Mouse (Mus musculus): ENCODE measurements at regions not wholly inside any gene's neighbourhood (a gene's known extent, or its start where the extent isn't known, plus 50 kb on each side); places are given as distances from the start of the nearest gene placed in this dataset.

DNA sequence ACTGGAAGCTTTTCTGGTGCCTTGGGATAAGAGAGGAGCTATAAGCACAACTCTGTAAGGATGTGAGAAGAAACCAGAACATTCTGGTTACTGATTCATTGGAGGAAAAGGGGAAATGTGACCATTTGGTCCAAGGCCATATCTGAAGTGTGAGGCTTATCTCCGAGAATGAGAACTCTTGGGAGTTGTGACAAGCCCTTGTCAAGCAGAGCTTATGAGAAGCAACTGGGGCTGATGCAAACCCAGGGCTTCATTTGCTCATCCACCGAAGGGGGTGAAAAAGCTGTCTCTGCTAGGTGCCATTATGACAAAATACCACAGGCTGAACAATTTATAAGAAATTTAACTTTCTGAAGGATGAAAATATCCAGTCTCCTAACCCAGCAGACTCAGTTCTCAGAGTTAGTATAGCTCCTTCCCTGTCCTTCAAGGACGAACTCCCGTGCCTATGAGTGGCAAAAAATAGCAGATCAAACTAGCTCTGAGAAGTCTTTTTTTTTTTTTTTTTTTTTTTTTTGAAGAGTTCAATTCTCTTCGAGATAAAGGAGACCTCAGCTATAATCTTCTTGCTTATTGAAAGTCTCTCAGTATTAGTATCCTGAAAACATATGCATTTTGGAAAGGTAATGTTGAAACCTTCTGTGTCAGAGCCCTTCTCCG, 725.4 kb downstream of the Kcnj2 start:
- in situ Hi-C loops (cut with MboI; ENCODE audit: low sequenced_read_pairs) = no loop called here

DNA sequence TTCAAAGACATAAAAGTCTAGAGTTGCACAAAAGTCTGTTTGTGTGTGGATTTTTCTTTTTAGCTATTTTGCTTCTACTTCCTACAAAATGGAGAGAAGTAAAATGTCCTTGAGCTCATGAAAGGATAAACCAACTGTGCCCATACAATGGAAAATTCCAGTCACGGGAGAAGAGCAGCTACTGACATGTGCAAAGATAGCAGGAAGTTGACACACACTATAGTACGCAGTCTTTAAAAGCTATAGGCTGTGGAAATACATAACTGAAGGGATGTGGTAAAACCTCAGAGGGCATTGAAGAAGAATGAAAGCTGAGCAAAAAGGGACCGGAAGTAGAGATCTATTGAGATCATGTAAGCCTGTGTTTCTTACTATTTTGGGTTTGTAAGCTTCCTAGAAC, 735.1 kb downstream of the Kcnj2 start:
- in situ Hi-C loops (cut with MboI; ENCODE audit: low sequenced_read_pairs) = no loop called here

DNA sequence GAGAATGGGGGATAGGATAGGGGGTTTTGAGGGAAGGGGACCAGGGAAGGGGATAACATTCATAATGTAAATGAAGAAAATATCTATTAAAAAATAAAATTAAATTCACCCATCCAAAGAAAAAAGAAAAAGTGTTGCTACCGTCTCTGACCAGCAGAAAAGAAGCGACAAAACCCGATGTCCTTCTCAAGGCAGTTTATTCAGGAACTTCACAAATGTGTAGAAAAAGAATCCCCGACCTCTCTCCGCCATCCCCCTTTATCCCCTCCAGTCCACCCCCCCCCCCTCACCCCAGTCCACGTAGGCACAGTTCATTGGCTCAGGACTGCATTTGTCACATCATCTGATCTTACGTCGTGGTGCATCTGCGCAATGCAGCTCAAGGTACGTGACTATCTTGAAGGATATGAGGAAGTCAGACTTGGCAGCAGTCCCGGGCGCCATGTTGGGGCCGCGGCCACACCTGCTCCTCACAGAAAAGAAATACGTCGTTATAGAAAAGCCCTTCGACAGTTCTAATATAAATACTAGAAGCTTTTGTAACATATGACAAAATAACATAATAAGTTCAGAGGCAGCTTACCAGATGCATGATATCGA, 750.3 kb downstream of the Kcnj2 start:
- in situ Hi-C loops (cut with MboI; ENCODE audit: low sequenced_read_pairs) = no loop called here

DNA sequence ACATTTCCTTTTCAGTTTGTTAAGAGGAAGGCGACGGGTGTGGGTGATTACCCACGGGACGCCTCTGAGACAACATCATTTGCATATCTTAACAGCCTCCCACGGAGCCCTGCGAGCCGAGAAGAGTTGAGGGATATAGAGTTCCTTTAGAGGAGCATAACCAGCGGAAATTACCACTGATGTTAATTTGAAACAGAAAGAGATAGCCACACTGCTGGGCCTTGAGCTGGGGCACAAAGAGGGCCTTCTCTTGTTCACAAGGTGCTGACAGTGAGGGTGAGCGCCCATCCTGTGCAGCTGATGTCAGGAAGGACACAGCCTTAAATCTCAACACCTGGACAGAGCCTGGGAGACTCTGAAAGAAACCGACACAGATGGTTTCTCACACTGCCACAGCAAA, 752.2 kb downstream of the Kcnj2 start:
- in situ Hi-C loops (cut with MboI; ENCODE audit: low sequenced_read_pairs) = no loop called here

DNA sequence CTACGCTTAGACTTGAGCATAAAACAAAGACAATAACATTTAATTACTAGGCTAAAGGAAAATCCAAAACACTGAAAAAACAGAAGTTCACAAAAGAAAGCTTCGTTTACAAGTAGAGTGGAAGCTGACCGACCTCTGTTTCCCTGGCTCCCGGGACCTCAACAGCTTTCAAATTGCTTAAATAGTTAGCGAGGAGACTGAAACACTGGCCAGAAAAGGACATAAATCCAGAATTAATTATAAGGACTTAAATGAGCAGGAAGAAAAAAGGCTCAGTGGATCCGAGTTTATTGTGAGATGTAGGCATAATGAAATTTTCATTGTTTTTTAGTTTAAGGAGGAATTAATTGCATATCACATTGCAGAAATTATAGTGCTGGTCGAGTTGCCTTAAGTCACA, 754.4 kb downstream of the Kcnj2 start:
- in situ Hi-C loops (cut with MboI; ENCODE audit: low sequenced_read_pairs) = no loop called here

DNA sequence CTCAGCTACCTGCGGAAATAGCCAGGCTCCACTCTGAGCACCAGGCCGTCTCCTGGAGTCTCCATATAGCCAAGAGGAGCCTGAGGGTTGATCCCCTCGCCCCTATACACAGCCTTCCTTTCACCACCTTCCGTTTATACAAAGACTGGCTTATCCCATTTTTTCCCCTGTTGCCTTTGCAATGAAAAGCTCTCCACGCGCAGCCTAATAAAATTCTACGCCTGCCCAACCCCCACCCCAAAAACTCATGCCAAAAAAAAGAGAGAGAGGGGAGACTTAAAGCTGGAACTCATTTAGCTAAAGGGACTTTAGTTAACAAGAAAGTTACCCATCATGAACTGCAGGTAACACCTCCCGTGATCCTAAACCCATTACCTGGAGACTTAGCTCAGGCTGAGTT, 762.5 kb downstream of the Kcnj2 start:
- in situ Hi-C loops (cut with MboI; ENCODE audit: low sequenced_read_pairs) = no loop called here

DNA sequence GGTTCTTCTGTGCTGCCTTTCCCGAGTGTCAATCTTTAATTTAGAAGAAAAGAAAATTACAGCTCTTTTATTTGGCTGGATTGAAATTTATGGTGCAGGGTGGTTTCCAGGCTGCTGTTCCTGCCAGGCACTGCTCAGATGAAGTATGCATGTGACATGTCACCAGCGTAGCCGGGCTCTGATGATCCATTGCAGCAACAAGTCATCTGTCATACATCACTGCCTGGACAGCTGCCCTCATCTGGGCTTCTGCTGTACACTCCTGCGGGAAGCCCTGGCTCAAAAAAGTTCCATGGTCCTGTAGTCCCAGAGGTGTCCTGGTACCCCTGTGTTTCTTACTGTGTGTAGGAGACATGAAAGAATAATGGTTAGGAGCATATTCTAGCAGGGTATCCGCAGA, 773.0 kb downstream of the Kcnj2 start:
- in situ Hi-C loops (cut with MboI; ENCODE audit: low sequenced_read_pairs) = no loop called here

DNA sequence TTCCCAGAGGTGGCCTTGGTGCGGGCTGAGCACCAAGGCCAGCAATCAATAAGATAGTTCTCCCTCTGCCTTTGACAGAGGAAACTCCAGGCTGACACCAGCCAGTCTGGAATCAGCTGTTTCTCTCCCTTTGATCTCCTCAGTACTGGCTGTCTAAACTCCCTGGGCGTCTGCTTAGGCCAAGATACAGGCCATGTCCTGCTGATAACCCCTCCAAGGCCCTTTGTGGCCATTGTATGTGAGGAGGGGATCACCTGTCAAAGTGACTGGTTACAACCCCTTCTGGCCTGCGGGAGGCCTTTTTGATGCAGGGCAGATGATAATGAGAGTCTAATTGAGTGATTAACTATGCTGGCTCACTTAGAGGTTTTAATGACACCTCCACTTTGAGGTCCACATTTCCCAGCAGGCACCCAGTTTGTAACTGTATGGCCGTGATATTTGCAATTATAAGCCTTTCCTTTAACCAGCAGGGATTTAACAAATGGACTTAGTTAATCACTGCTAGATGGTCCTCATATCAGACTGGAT, 777.8 kb downstream of the Kcnj2 start:
- in situ Hi-C loops (cut with MboI; ENCODE audit: low sequenced_read_pairs) = no loop called here

DNA sequence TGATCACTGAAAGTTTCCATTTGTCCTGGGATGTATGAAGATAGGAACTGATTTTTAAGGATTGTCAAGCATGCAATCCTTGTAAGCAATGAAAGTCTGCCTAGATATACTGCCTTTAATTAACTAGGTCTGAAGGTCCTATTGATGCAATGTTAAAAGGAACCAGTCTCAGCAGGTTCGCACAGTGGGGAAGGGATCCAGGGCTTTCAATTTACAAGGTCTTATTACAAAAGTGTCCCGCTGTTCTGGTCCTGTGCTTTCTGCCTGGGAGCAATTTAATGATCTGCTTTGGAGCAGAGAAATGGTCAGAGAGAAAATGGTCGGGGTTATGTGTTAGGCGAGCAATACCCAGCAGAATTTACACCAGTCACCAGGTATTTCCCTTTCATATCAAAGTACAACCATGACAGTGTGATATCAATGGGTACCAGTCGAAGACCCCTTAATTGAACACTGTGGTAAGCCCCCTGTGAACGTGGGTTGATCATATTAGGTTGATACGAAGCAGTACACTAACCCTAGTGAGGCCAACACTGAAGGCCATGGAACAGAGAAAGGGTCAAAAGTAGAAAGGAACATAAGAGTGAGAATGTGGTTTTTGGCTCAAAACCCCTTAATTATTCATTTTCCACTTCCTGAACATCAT, 778.5 kb downstream of the Kcnj2 start:
- in situ Hi-C loops (cut with MboI; ENCODE audit: low sequenced_read_pairs) = no loop called here

DNA sequence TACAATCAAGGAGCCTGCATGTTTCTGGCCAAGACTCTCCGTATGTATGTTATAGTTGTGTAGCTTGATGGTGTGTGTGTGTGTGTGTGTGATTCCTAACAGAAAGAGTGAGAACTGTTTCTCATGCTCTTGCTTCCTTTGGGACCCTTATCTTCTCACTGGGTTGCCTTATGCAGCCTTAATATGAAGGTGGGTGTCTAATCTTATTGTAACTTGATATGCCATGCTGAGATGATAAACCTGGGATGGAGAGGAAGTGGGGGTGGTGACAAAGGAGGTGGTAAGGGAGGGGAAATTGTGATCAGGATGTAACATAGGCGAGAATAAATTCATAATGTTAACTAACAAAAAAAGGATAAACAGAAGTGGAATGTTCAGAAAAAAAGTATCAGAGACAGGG, 791.3 kb downstream of the Kcnj2 start:
- in situ Hi-C loops (cut with MboI; ENCODE audit: low sequenced_read_pairs) = no loop called here

DNA sequence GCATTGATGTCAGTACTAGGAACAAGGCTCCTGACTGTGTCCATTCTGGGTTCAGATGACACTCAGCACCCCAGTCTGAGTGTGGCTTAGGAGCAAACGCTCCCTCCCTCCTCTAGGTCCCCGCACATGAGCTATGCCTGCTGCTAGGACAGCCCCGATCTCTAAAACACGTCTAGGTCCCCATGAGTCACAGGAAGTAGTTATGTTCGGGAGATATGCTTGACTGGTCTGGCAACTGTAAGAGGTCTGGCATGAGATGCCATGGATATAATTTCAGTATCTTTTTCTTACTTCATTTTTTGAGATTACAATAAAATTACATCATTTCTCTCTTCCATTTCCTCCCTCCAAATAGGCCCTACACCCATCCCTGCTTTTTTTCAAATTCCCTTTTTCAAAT, 792.1 kb downstream of the Kcnj2 start:
- in situ Hi-C loops (cut with MboI; ENCODE audit: low sequenced_read_pairs) = no loop called here

DNA sequence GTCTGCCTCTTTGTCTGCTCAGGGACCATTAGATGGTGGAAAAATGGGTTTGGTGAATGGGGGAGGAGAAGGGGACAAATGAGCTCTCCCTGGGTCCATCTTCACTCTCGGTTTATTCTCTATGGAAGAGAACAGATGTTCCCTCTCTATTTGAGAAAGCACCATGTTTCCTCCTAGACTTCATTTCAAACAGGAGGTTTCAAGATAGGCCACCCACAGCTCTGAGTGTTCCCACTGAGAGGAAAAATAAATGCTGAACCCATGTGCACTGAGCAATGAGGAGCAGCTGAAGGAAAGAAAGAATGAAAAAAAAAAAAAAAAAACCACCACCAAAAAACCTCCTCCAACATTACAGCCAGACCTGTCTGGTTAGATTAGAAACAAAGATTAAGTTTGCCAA, 799.2 kb downstream of the Kcnj2 start:
- in situ Hi-C loops (cut with MboI; ENCODE audit: low sequenced_read_pairs) = no loop called here

DNA sequence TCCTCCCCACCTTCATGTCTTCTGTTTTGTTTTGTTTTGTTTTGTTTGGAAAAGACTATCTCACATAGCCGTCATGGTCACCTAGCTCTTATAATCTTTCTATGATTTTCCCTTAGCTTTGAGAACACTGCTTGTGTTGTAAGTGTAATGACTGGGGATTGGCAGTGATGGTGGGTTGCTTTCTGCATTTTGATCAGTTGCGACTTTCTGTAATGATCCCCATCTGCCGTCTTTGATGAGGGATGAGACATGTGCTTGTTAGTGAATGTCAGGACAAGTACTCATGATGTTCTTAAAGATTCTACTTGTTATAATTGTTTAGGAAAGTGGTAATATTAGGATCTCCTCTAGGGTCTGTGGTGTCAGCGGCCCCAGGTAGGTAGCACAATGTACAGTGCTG, 809.4 kb downstream of the Kcnj2 start:
- in situ Hi-C loops (cut with MboI; ENCODE audit: low sequenced_read_pairs) = no loop called here

DNA sequence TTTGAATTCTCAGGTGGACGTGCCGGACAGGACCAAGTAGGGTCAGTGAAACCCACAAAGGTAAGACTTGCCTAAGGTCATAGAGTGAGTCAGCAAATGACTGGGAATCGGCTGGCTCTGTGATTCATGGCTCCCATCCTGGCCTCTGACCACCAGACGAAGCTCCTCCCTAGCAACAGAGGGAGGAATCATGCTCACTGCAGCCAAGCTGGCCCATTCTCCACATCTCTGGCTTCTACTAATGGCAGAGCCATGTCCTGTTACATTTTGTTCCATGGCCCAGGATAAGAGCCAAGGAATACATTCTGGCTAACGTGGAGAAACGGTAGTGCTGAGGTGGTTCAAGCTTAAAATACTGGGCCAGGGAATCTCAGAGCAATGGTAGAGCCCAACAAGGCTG, 814.2 kb downstream of the Kcnj2 start:
- in situ Hi-C loops (cut with MboI; ENCODE audit: low sequenced_read_pairs) = no loop called here

DNA sequence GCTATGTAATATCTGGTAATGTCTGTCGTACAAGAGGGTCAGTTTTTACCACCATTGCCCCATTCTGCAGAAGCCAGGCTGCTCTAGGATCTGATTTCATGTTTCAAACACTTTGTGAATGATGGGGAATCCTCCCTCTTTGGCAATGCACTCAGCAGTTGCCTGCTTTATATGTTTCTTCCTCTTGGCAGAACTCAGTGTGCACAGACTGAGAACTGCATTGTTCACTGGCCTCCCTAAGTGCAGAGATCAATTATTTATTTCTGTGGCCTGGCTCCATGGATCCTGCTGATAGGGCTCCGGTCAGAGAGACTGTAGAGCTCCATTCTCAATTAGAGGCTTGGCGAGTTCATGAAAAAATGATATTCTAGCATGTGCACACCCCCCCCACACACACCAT, 824.1 kb downstream of the Kcnj2 start:
- in situ Hi-C loops (cut with MboI; ENCODE audit: low sequenced_read_pairs) = no loop called here

DNA sequence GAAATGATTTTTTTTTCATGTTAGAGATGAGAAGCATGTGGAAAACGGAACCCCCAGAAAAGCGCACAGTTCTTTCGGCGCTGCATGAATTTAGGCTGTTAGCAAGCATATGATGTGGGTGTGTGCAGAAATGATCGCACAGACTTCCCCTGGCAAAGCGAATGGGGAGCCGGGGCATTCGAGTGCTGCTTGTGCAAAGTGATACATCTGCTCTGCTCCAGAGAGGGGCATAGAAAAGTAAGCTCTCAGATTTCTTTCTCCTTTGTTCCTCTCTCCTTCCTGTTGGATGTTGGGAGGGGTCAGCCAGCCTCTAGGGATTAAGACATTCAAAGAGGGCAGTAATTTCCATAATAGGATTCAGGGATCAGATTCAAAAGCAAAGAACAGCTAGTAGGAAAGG, 827.9 kb downstream of the Kcnj2 start:
- in situ Hi-C loops (cut with MboI; ENCODE audit: low sequenced_read_pairs) = no loop called here

DNA sequence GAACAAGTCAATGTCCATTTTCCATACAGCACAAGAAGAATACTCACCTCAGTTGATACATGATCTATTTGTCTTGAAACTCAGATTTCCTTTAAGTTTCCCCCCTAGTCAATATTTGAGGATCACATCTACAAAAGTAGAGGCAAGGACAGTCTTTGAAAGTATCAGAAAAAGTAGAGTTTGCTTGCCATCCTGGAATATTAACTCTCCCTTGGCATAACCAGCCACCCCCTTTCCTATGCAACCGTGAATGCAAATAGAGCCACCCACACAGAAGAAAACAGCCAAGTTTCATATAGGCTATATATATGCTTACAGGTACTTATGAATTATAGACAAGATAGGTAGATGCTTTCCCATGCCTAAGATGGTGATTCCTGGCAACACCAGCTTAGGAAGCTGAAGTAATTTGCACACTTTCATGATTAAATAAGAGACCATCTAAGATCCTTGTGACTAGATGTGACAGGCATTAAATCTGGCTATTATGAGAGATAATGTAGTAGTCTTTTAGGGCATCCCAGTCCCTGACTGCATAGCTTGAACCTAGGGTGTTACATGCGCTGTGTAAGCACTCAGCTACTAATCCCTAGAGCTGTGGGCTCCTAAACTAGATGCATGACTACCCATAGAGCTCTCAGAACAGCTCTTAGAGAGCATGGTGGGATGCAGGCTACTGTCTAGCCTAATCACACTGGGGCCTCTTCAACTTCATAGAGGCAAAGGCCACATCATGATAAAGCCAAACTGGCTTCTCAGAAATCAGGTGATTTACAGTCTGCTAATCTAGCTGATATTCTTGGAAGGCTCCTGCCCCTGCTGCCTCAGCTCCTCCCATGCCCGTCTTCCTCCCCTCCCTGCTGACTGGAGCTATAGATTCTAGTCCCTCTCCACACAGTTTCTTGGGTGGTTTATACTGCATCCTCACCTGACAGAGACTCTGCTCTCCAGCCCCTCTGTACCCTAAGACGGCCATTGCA, 829.5 kb downstream of the Kcnj2 start:
- in situ Hi-C loops (cut with MboI; ENCODE audit: low sequenced_read_pairs) = no loop called here

DNA sequence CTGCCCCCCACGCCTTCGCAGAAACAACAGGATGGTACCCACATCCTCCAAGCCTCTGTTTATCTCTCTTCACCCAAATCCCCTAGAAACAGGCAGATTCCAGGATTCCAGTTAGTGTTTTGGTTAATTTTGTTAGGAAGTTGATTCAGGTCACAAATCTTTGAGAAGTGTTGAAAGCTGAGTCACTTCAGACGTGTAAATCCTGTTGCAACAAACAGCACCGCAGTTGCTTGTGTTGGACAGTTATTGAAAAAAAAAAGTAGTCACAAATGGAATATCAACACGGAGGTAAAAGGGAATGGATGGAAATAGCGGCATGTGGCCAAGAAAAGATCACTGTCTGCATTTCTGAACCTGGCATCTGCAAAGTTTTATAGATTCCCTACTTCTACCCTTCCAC, 831.0 kb downstream of the Kcnj2 start:
- in situ Hi-C loops (cut with MboI; ENCODE audit: low sequenced_read_pairs) = no loop called here

DNA sequence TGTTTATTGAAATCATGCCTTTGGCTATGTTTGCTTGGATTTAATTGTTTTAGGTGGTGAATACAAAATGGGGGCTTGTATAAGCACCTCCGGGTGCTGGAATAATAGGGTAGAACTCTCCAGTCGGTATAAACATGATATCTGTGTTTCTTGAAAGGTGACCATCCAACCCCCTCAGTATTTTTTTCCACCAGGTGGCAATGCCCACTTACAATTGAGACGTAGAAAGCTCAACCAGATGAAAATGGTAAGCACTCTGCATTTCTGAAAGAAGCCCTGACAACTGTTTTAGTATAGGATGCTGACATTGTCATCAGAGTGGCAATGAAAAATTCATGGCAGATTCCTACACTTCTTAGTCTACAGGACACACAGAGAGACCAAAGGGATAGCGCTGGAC, 838.1 kb downstream of the Kcnj2 start:
- in situ Hi-C loops (cut with MboI; ENCODE audit: low sequenced_read_pairs) = no loop called here

DNA sequence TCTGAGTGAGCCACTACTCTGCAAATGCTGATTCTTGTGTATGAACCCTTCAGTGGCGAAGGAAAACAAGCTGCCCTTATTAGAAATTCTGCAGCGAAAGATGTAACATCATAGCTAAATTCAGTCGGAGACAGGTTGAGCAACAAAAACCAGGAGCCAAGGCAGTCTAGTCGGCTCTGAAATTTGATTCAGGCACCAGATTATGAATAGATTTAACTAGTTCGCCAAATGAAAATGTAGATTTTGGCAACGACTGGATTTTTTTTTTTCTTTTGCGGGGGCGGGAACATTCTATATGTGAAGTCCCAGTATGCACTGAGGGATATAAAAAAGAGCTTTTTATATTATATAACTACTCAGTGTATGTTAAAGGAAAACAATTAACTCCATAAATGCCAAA, 847.9 kb downstream of the Kcnj2 start:
- in situ Hi-C loops (cut with MboI; ENCODE audit: low sequenced_read_pairs) = no loop called here

DNA sequence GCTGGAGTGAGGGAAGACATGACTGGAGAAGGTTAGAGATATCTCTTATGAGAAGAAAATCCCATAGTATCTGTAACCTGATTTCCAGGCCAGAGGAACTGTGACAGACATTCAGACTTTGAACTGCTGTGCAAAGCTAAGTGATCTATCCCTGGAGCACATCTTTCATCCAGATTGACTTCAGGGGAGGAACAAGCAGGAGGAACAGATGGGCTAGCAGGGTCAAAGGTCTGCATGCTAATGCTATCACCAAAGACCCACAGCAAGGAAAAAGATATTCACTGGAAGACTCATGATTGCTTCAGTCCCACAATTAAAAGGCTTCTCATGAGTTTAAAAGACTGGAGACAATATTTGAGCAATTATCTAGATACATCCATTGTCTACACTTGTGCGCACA, 855.7 kb upstream of the Sox9 start:
- in situ Hi-C loops (cut with MboI; ENCODE audit: low sequenced_read_pairs) = no loop called here

Measured in CH12F3 (cell line).